Mouse (Mus musculus) CH12.LX (cell line): Measurements from ENCODE around the gene Pik3r1. TPM values are rescaled to one million over a fixed set of nuclear protein-coding genes. Genes with fewer than 3 reads are reported as not detected.

Source experiments
- DNase-seq: peaks from one replicate; pipeline ENCODE4 v3.0.0-alpha.2; 2013; ENCODE audit errors: extremely low read depth
- H3K27ac ChIP-seq: 2 replicates; pipeline ENCODE4 v1.5.1; 2012; ENCODE audit warnings: low read depth, mild to moderate bottlenecking, control low read depth, moderate library complexity; ENCODE audit not compliant: insufficient read depth
- H3K27me3 ChIP-seq: replicated peaks from 2 replicates; pipeline ENCODE3; 2012; ENCODE audit warnings: inconsistent platforms
- H3K36me3 ChIP-seq, 2 experiments: replicated peaks in 1 of 2; 2 replicates each; pipeline versions ENCODE3 to v1.6.1; 2012; ENCODE audit warnings: inconsistent platforms in 1 of 2, low read length in 1 of 2, mild to moderate bottlenecking in 1 of 2, mixed read lengths in 1 of 2, moderate library complexity in 1 of 2; ENCODE audit not compliant: control insufficient read depth in 1 of 2, insufficient read depth in 1 of 2
- H3K4me1 ChIP-seq, 2 experiments: 2 replicates each; pipeline ENCODE4 v1.6.1; 2012; ENCODE audit warnings: inconsistent platforms in 1 of 2, moderate library complexity in 1 of 2; ENCODE audit not compliant: insufficient read depth in 2 of 2, control insufficient read depth in 1 of 2
- H3K4me2 ChIP-seq: 2 replicates; pipeline ENCODE4 v1.6.1; 2012; ENCODE audit warnings: low read depth, mild to moderate bottlenecking, control low read depth; ENCODE audit not compliant: poor library complexity, insufficient read depth, severe bottlenecking
- H3K4me3 ChIP-seq, 3 experiments: fragments of 150-350 bp in 1 of 3; sonication (generic) in 1 of 3; replicated peaks in 1 of 3; 2 replicates each; pipeline versions ENCODE3 to v1.5.1; 2011 to 2012; ENCODE audit warnings: low read depth in 2 of 3, low read length in 2 of 3, mild to moderate bottlenecking in 2 of 3, moderate library complexity in 2 of 3, control low read depth in 1 of 3, improper control_type of control experiment in 1 of 3, inconsistent platforms in 1 of 3, mixed read lengths in 1 of 3; ENCODE audit not compliant: poor library complexity in 1 of 3
- H3K79me2 ChIP-seq: replicated peaks from 2 replicates; pipeline ENCODE4 v1.6.1; 2012; ENCODE audit warnings: mild to moderate bottlenecking, moderate library complexity; ENCODE audit not compliant: control insufficient read depth, poor library complexity, insufficient read depth, severe bottlenecking; ENCODE audit errors: extremely low read depth
- H3K9ac ChIP-seq: 2 replicates; pipeline ENCODE4 v1.6.1; 2012; ENCODE audit warnings: low read depth, mild to moderate bottlenecking, control low read depth, moderate library complexity; ENCODE audit not compliant: insufficient read depth
- H3K9me3 ChIP-seq: replicated peaks from 2 replicates; pipeline ENCODE3; 2012; ENCODE audit warnings: low read length, inconsistent platforms, mixed read lengths
- BHLHE40 ChIP-seq: IDR thresholded peaks from 2 replicates; pipeline ENCODE4 v1.6.1; 2011; ENCODE audit warnings: mild to moderate bottlenecking, low read depth, low read length, improper control_type of control experiment
- CHD1 ChIP-seq: IDR thresholded peaks from 2 replicates; pipeline ENCODE4 v1.6.1; 2012; ENCODE audit warnings: low read depth, low read length, improper control_type of control experiment, inconsistent platforms
- ELF1 ChIP-seq: IDR thresholded peaks from 2 replicates; pipeline ENCODE4 v1.6.1; 2014; ENCODE audit warnings: low read depth, mild to moderate bottlenecking, inconsistent platforms, low read length, improper control_type of control experiment
- EP300 ChIP-seq: IDR thresholded peaks from 2 replicates; pipeline ENCODE4 v1.6.1; 2011; ENCODE audit warnings: low read length, improper control_type of control experiment
- ETS1 ChIP-seq: conservative IDR thresholded peaks from 2 replicates; pipeline ENCODE4 v1.6.1; 2012; ENCODE audit warnings: low read depth, mild to moderate bottlenecking, inconsistent platforms, low read length, improper control_type of control experiment, moderate library complexity
- JUN ChIP-seq: IDR thresholded peaks from 2 replicates; pipeline ENCODE4 v1.6.1; 2011; ENCODE audit warnings: low read depth, mild to moderate bottlenecking, low read length, improper control_type of control experiment, moderate library complexity; ENCODE audit not compliant: insufficient read depth
- KAT2A ChIP-seq: IDR thresholded peaks from 2 replicates; pipeline ENCODE4 v1.6.1; 2012; ENCODE audit warnings: low read length, improper control_type of control experiment, inconsistent platforms; ENCODE audit not compliant: insufficient replicate concordance
- MAFK ChIP-seq: IDR thresholded peaks from 2 replicates; pipeline ENCODE4 v1.6.1; 2011; ENCODE audit warnings: low read length, improper control_type of control experiment; ENCODE audit not compliant: insufficient replicate concordance
- MAX ChIP-seq: IDR thresholded peaks from 2 replicates; pipeline ENCODE4 v1.6.1; 2011; ENCODE audit warnings: low read length, improper control_type of control experiment
- MAZ ChIP-seq: IDR thresholded peaks from 2 replicates; pipeline ENCODE4 v1.6.1; 2012; ENCODE audit warnings: low read depth, mild to moderate bottlenecking, inconsistent platforms, low read length, improper control_type of control experiment, moderate library complexity
- MEF2A ChIP-seq: IDR thresholded peaks from 2 replicates; pipeline ENCODE4 v1.6.1; 2014; ENCODE audit warnings: low read depth, mild to moderate bottlenecking, inconsistent platforms, low read length, improper control_type of control experiment, borderline replicate concordance
- MXI1 ChIP-seq: IDR thresholded peaks from 2 replicates; pipeline ENCODE4 v1.6.1; 2011; ENCODE audit warnings: mild to moderate bottlenecking, low read depth, low read length, improper control_type of control experiment
- MYC ChIP-seq: IDR thresholded peaks from 2 replicates; pipeline ENCODE4 v1.6.1; 2011; ENCODE audit warnings: low read depth, mild to moderate bottlenecking, improper control_type of control experiment, low read length
- NRF1 ChIP-seq: IDR thresholded peaks from 2 replicates; pipeline ENCODE4 v1.6.1; 2014; ENCODE audit warnings: low read depth, mild to moderate bottlenecking, inconsistent platforms, low read length, improper control_type of control experiment, moderate library complexity
- POLR2A ChIP-seq: IDR thresholded peaks from 2 replicates; pipeline ENCODE4 v1.6.1; 2011; ENCODE audit warnings: low read depth, mild to moderate bottlenecking, improper control_type of control experiment, low read length
- POLR2AphosphoS2 ChIP-seq: IDR thresholded peaks from 2 replicates; pipeline ENCODE4 v1.6.1; 2011; ENCODE audit warnings: low read depth, low read length, improper control_type of control experiment
- RCOR1 ChIP-seq: conservative IDR thresholded peaks from 2 replicates; pipeline ENCODE4 v1.6.1; 2012; ENCODE audit warnings: low read depth, mild to moderate bottlenecking, inconsistent platforms, low read length, improper control_type of control experiment
- SMC3 ChIP-seq: IDR thresholded peaks from 2 replicates; pipeline ENCODE4 v1.6.1; 2011; ENCODE audit warnings: low read depth, low read length, improper control_type of control experiment
- TCF12 ChIP-seq: IDR thresholded peaks from 2 replicates; pipeline ENCODE4 v1.6.1; 2014; ENCODE audit warnings: low read depth, mild to moderate bottlenecking, inconsistent platforms, low read length, improper control_type of control experiment
- USF1 ChIP-seq: IDR thresholded peaks from 2 replicates; pipeline ENCODE4 v1.6.1; 2014; ENCODE audit warnings: low read depth, mild to moderate bottlenecking, inconsistent platforms, low read length, improper control_type of control experiment
- USF2 ChIP-seq: conservative IDR thresholded peaks from 2 replicates; pipeline ENCODE4 v1.6.1; 2011; ENCODE audit warnings: low read depth, low read length, improper control_type of control experiment
- ZC3H11A ChIP-seq: IDR thresholded peaks from 2 replicates; pipeline ENCODE4 v1.6.1; 2012; ENCODE audit warnings: low read depth, mild to moderate bottlenecking, inconsistent platforms, low read length, improper control_type of control experiment
- ZMIZ1 ChIP-seq: IDR thresholded peaks from 2 replicates; pipeline ENCODE4 v1.6.1; 2012; ENCODE audit warnings: low read depth, mild to moderate bottlenecking, inconsistent platforms, low read length, improper control_type of control experiment
- dilution Hi-C: fragments of 300-500 bp; cut with MboI; formaldehyde crosslinking; loops from 2 replicates; pipeline ENCODE4 v1.14.3; 2020; ENCODE audit warnings: low sequenced_read_pairs; ENCODE audit not compliant: extremely low pct_unique_long_range_greater_than_20kb, extremely low pct_ligation_motif_present
- in situ Hi-C: fragments of 300-500 bp; cut with MboI; formaldehyde crosslinking; loops from 3 replicates; pipeline ENCODE4 v1.14.3; 2019; ENCODE audit warnings: low sequenced_read_pairs, low pct_ligation_motif_present, low pct_unique_long_range_greater_than_20kb, mixed read lengths
- polyA plus RNA-seq: library from polyadenylated mRNA; unstranded; fragments of >175 nt; gene quantifications from 2 replicates; pipeline ENCODE4 v1.2.1, GENCODE M21; 2012; ENCODE audit warnings: low read depth; ENCODE audit not compliant: insufficient read length
- total RNA-seq, 2 experiments: library from RNA; depleted of rRNA; stranded (reverse); fragments of 300-350 nt in 1 of 2; fragments of >200 nt in 1 of 2; gene quantifications; 2 replicates each; pipeline ENCODE4 v1.2.3; 2012 to 2014

The Pik3r1 gene
- total and polyA plus RNA-seq, 3 experiments: 17.5 to 21.0 (median 19.3) TPM

DNA sequence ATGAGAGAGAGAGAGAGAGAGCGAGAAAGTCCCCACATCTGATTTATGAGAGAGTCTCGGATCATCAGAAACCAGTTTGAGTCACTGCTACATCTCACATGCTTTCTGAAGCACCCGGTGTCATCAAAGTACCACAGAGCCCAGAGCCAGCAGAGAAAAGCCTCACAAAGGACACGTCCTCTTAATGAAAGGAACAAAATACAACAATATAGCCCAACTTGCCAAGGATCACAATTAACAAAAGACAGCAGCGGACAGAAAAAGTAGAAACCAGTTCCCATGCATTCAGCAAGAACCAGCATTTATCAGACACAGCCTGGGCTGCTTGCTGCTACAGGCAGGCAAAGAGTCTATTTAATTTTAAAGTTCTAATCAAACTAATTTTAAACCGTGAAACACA, 76.3 kb downstream of the Pik3r1 start:
- H3K4me1 ChIP-seq: peaks cover 7 to 41% of the 10 kb centered on the region in 2 experiments
- peaks cover 25 to 34% of the 10 kb centered on the region in 2 experiments for H3K36me3 ChIP-seq
- no peak for DNase-seq
- H3K4me3 ChIP-seq: peak overlapping the region; percentile 56 to 76 (median 58)
- H3K27ac ChIP-seq: no peak overlapping the region
- dilution Hi-C loops: no loop called here
- no peak for TF ChIP-seq MAZ
- no peak for TF ChIP-seq CHD1
- TF ChIP-seq NRF1: no peak
- no peak for TF ChIP-seq USF2
- no peak for TF ChIP-seq SMC3
- TF ChIP-seq ETS1: no peak
- no peak for TF ChIP-seq RCOR1
- TF ChIP-seq EP300: no peak
- TF ChIP-seq TCF12: no peak
- no peak for TF ChIP-seq USF1
- TF ChIP-seq MEF2A: no peak
- no peak for TF ChIP-seq ZMIZ1
- no peak for TF ChIP-seq KAT2A
- TF ChIP-seq POLR2AphosphoS2: no peak
- TF ChIP-seq MAFK: no peak
- TF ChIP-seq JUN: no peak
- TF ChIP-seq BHLHE40: no peak
- H3K9ac ChIP-seq: peak overlapping the region; percentile 43
- H3K9me3 ChIP-seq: no peaks in the 10 kb centered on the region
- peaks cover 5% of the 10 kb centered on the region for H3K79me2 ChIP-seq
- in situ Hi-C loops: no loop called here
- H3K27me3 ChIP-seq: no peaks in the 10 kb centered on the region
- peak overlapping the region; percentile 85 for H3K4me2 ChIP-seq

DNA sequence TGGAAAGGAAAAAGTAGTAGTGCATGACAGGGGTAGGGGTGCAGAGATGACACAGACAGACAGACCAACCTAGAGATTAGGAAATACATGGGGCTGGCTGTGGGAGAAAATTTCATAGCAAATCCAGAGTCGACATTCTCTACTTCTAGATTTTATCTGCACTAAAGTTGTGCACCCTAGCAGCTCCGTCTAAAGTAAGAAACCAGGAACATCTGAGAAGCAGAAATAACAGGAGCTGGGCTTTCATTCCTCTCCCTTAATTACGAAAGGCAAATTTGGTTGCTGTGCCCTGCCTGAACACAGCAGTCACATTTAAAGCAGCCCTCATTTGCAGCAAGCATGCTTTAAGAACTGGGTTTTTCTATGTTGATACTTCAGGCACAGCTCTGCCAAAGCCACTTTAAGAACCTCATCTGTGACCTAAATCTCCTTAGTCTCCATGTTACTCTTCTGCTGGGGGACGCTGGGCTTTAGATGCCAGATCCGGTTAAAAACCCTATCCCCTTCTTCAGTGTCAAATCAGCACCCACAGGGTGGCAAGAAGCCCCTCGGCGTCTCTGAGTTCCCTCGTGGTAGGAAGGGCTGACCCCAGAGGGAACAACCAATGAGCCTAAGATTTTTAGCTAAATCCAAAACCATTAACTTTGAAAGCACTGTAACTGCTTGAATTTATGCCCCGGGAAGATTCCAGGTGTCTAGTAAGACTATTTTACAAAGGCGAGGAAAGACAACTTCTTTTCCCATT, 76.9 kb downstream of the Pik3r1 start:
- no peak for DNase-seq
- H3K9me3 ChIP-seq: no peaks in the 10 kb centered on the region
- peak overlapping the region; percentile 56 to 76 (median 58) for H3K4me3 ChIP-seq
- H3K27ac ChIP-seq: no peak overlapping the region
- peaks cover 29 to 39% of the 10 kb centered on the region in 2 experiments for H3K36me3 ChIP-seq
- TF ChIP-seq MXI1 (peak; percentile 19; the same call in 1 of the 2 replicates), MYC (0 out of 2 replicates have a peak, but pooled peaks have one; percentile 16), POLR2AphosphoS2 (no peak), ELF1 (no peak), MAX (peak; percentile 32; the same call in 1 of the 2 replicates), POLR2A (no peak), ZC3H11A (no peak), USF1 (no peak), BHLHE40 (no peak)
- TF ChIP-seq, all 38 proteins: peak for 3
- Histone ChIP-seq H3K9ac (peak overlapping the region; percentile 43), H3K27me3 (no peaks in the 10 kb centered on the region), H3K4me2 (peak overlapping the region; percentile 85), H3K4me1 (peaks cover 3 to 35% of the 10 kb centered on the region in 2 experiments), H3K79me2 (peaks cover 5% of the 10 kb centered on the region)
- in situ Hi-C loops: no loop called here
- dilution Hi-C loops: no loop called here
